ENCODE assay signal across 8 mouse cellular contexts in the genomic region with DNA sequence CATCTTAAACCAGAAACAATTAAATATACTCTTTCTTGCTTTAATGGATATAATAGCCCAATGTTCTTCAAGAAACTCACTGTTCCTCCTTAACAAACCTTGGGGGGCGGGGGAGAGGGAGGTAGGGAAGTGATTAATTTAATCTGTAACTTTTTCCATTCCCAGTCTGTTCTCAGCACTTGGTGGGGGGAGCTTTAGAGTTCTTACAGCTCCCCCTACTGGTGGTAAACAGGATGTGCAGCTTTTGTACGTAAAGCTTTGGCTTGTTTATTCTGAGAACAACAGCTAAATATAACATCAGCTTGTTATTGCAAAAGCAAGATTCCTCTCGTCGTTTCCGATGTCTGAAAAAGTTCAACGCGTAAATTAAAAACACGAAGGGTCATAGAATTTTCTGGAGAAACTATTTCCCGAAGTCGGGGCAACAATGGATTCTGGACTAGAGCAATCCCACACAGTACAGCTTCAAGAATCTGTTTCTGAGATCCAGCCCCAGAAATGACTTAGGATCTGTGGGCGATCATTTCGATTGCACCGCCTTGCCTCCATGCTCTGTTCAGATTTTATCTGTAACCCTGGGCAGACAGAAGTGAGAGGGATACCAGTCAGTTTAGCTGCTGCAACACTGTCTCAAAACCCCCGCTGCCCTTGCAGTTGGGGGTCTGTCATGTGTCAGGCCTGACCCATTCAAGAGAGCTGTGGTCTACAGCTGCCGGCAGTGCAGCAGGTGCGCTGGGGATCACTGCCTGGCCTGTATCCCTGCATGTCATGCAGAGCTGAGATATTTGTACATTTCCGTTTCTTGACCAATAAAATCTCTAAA.
DNase-seq lines count a peak whose midpoint lies in the region; ATAC-seq lines count a peak whose summit lies in the region.

No protein-coding gene starts in this region.

- H3K4me3 ChIP-seq in limb, embryonic 12.5 days (replicated peaks): no peak overlapping the region

- H3K4me2 ChIP-seq in limb, embryonic 12.5 days: no peak overlapping the region

- peaks cover 12% of the 10 kb centered on the region for H3K4me1 ChIP-seq in limb, embryonic 12.5 days (replicated peaks)

- no peaks in the 10 kb centered on the region for H3K9me3 ChIP-seq in limb, embryonic 12.5 days

- H3K27ac ChIP-seq in limb, embryonic 12.5 days: no peak overlapping the region

- no peaks in the 10 kb centered on the region for H3K36me3 ChIP-seq in limb, embryonic 12.5 days

- no peak overlapping the region for H3K9ac ChIP-seq in limb, embryonic 12.5 days (replicated peaks)

- 27% methylated on average over 17 of the region's 17 CpGs for WGBS in limb, embryonic 12.5 days

- DNase-seq in 3T3-L1 (ENCODE audit: low read depth, low spot score) (peak; percentile 38), R1 (ENCODE audit: low read depth, low spot score) (peak; percentile 54)
- DNase-seq in embryo, embryonic 11.5 days (ENCODE audit: low read depth, low spot score): peak; percentile 40
- peak; percentile 53 to 54 for DNase-seq in heart, adult 9 months (ENCODE audit: low spot score in 2 of 2)
- DNase-seq in kidney, adult 18-20 months: peak; percentile 49
- DNase-seq in thymus, postnatal 4 days: peak; percentile 18

- peaks cover 5% of the 10 kb centered on the region; the same call in 1 of the 2 replicates for H3K27me3 ChIP-seq in limb, embryonic 12.5 days

- ATAC-seq in limb, embryonic 12.5 days (ENCODE audit: insufficient number of reproducible peaks, insufficient read depth, low FRiP score, low TSS enrichment, low read depth): peak; percentile 56; the same call in 1 of the 2 replicates
- peak; percentile 47; the same call in 1 of the 2 replicates for ATAC-seq in monocyte, adult 5-6 weeks (replicated peaks; ENCODE audit: insufficient number of reproducible peaks, low FRiP score, low TSS enrichment, poor library complexity, severe bottlenecking)
